Mouse (Mus musculus) effector memory CD4-positive, alpha-beta T cell, adult 7 months (primary cell): ENCODE measurements around the gene Ncln. TPM values are rescaled to one million over a fixed set of nuclear protein-coding genes. Genes with fewer than 3 reads are reported as not detected.

Experiments used
- polyA plus RNA-seq: library from polyadenylated mRNA; unstranded; fragments of 100-300 nt; shearing (Covaris generic); gene quantifications from one replicate; pipeline ENCODE4 v1.2.1, GENCODE M21; 2017

The Ncln gene
- polyA plus RNA-seq = 110 TPM

GRCm38 (mm10) chr10:81496264-81496901 lies at the start of gene Ncln:
Gene Ncln (minus strand): TSS chr10:81496392.

GRCm38 (mm10) chr10:81545161-81545747 lies 49.1 kb upstream of the Ncln start, which contains the start of gene Gna11:
Gene Gna11 (minus strand): TSS chr10:81545190.

GRCm38 (mm10) chr10:81524051-81524605 lies 27.9 kb upstream of the Ncln start, which contains the start of gene Gna15:
Gene Gna15 (minus strand): TSS chr10:81524225.

GRCm38 (mm10) chr10:81500032-81500431 lies 3.8 kb upstream of the Ncln start, which contains the start of gene S1pr4:
Gene S1pr4 (minus strand): TSS chr10:81500132.

GRCm38 (mm10) chr10:81482533-81482889 lies 13.7 kb downstream of the Ncln start, which contains the start of gene Celf5:
Gene Celf5 (minus strand): TSS chr10:81482709.

GRCm38 (mm10) chr10:81455181-81455895 lies 40.9 kb downstream of the Ncln start, which contains the start of gene Nfic:
Gene Nfic (minus strand): TSS chr10:81455635.

Other genes starting within 250 kb of the Ncln start
- 20.1 TPM for gene Matk, start 243.5 kb downstream of the Ncln start, polyA plus RNA-seq
- 136 TPM for gene Mrpl54, start 229.5 kb downstream of the Ncln start, polyA plus RNA-seq
- gene Apba3, start 229.4 kb downstream of the Ncln start, polyA plus RNA-seq = 37.0 TPM
- gene Tjp3, start 204.8 kb downstream of the Ncln start, polyA plus RNA-seq = 11.5 TPM
- 88.8 TPM for gene Pip5k1c, start 203.4 kb downstream of the Ncln start, polyA plus RNA-seq
- 42.7 TPM for gene Cactin, start 175.3 kb downstream of the Ncln start, polyA plus RNA-seq
- 15.1 TPM for gene Tbxa2r, start 167.7 kb downstream of the Ncln start, polyA plus RNA-seq
- not detected for gene Gipc3, start 153.1 kb downstream of the Ncln start, polyA plus RNA-seq
- 28.3 TPM for gene Hmg20b, start 145.9 kb downstream of the Ncln start, polyA plus RNA-seq
- 1.8 TPM for gene Mfsd12, start 138.9 kb downstream of the Ncln start, polyA plus RNA-seq
- 0.84 TPM for gene 4930404N11Rik, start 130.6 kb downstream of the Ncln start, polyA plus RNA-seq
- 49.3 TPM for gene Fzr1, start 117.9 kb downstream of the Ncln start, polyA plus RNA-seq
- 49.7 TPM for gene Dohh, start 112.0 kb downstream of the Ncln start, polyA plus RNA-seq
- 5.1 TPM for gene Gm48551, start 111.9 kb downstream of the Ncln start, polyA plus RNA-seq
- gene Gm48552, start 107.4 kb downstream of the Ncln start, polyA plus RNA-seq = not detected
- gene Smim24, start 103.3 kb downstream of the Ncln start, polyA plus RNA-seq = 1.4 TPM
- gene Nfic, start 40.8 kb downstream of the Ncln start, polyA plus RNA-seq = 13.3 TPM
- not detected for gene Celf5, start 13.7 kb downstream of the Ncln start, polyA plus RNA-seq
- 65.6 TPM for gene S1pr4, start 3.7 kb upstream of the Ncln start, polyA plus RNA-seq
- gene Gna15, start 27.8 kb upstream of the Ncln start, polyA plus RNA-seq = 122 TPM
- 11.6 TPM for gene Gna11, start 48.8 kb upstream of the Ncln start, polyA plus RNA-seq
- 883 TPM for gene Aes, start 63.1 kb upstream of the Ncln start, polyA plus RNA-seq
- 1.2 TPM for gene Tle2, start 78.2 kb upstream of the Ncln start, polyA plus RNA-seq
- not detected for gene Tle6, start 104.7 kb upstream of the Ncln start, polyA plus RNA-seq
- 1.2 TPM for gene BC025920, start 109.9 kb upstream of the Ncln start, polyA plus RNA-seq
- 8.4 TPM for gene Sirt6, start 131.4 kb upstream of the Ncln start, polyA plus RNA-seq
- gene Ankrd24, start 132.1 kb upstream of the Ncln start, polyA plus RNA-seq = 3.2 TPM
- gene Gm10778, start 152.7 kb upstream of the Ncln start, polyA plus RNA-seq = 2.4 TPM
- gene Zfp433, start 208.4 kb upstream of the Ncln start, polyA plus RNA-seq = 10.4 TPM